Mouse (Mus musculus) gastrocnemius, postnatal 14 days (tissue): ENCODE measurements around the gene Hfe. TPM values are rescaled to one million over a fixed set of nuclear protein-coding genes. Genes with fewer than 3 reads are reported as not detected.
A peak's percentile ranks its signal among the peaks of the same experiment; 100 is the strongest.

ENCODE experiments used
- DNase-seq: peaks from one replicate; pipeline ENCODE4 v3.0.0; 2021; ENCODE audit warnings: mixed read lengths
- intact Hi-C: fragments of 180-260 bp; cut with DNase I; formaldehyde crosslinking; loops from one replicate; pipeline ENCODE4 v1.15.1; 2025; ENCODE audit warnings: low total_unique reads
- total RNA-seq, 2 experiments: library from RNA; stranded (reverse); gene quantifications; 2 replicates each; pipeline ENCODE4 v1.2.3; 2021

The Hfe gene
- total RNA-seq, 2 experiments from 2014 or later, result 15.3 to 17.6 TPM

GRCm38 (mm10) chr13:23745381-23746161 is 34.9 kb upstream of the Hfe start, which contains the start of gene Hist1h3c:
Hist1h3c (minus strand) TSS chr13:23745602.
- intact Hi-C loops, result no loop called here
- DNase-seq, result peak; percentile 71

- no peak for DNase-seq
- intact Hi-C loops, result no loop called here
Measured at GRCm38 (mm10) chr13:23744421-23745380, 34.0 kb upstream of the Hfe start.

- no peak for DNase-seq
- intact Hi-C loops, result no loop called here
Measured at GRCm38 (mm10) chr13:23743963-23744362, 33.3 kb upstream of the Hfe start.

GRCm38 (mm10) chr13:23743215-23743614 is 32.6 kb upstream of the Hfe start:
- intact Hi-C loops, result no loop called here
- no peak for DNase-seq

GRCm38 (mm10) chr13:23742007-23742406 is 31.4 kb upstream of the Hfe start:
- no peak for DNase-seq
- intact Hi-C loops, result no loop called here

GRCm38 (mm10) chr13:23740910-23741309 is 30.3 kb upstream of the Hfe start:
- intact Hi-C loops, result no loop called here
- DNase-seq, result no peak

- DNase-seq, result no peak
- intact Hi-C loops, result no loop called here
Measured at GRCm38 (mm10) chr13:23740256-23740840, 29.7 kb upstream of the Hfe start.

GRCm38 (mm10) chr13:23739922-23740252 is 29.2 kb upstream of the Hfe start:
- intact Hi-C loops, result no loop called here
- no peak for DNase-seq

GRCm38 (mm10) chr13:23739069-23739921 is 28.6 kb upstream of the Hfe start:
- peak; percentile 91 for DNase-seq
- intact Hi-C loops, result no loop called here

GRCm38 (mm10) chr13:23738677-23739068 is 28.0 kb upstream of the Hfe start, which contains the start of gene Hist1h1c:
Hist1h1c (plus strand) TSS chr13:23738808.
- DNase-seq, result peak; percentile 86
- intact Hi-C loops, result no loop called here

- intact Hi-C loops, result no loop called here
- DNase-seq, result no peak
Measured at GRCm38 (mm10) chr13:23738041-23738440, 27.4 kb upstream of the Hfe start.

- DNase-seq, result no peak
- intact Hi-C loops, result no loop called here
Measured at GRCm38 (mm10) chr13:23737091-23737490, 26.4 kb upstream of the Hfe start.

GRCm38 (mm10) chr13:23732156-23732804 is 21.6 kb upstream of the Hfe start:
- no peak for DNase-seq
- intact Hi-C loops, result loop anchor here (2.0 kb wide), 1 partner anchor 31 kb away; no protein-coding TSS in a partner anchor

GRCm38 (mm10) chr13:23730479-23730878 is 19.8 kb upstream of the Hfe start:
- intact Hi-C loops, result no loop called here
- DNase-seq, result no peak

GRCm38 (mm10) chr13:23729706-23730105 is 19.1 kb upstream of the Hfe start:
- intact Hi-C loops, result no loop called here

GRCm38 (mm10) chr13:23729192-23729525 is 18.5 kb upstream of the Hfe start:
- intact Hi-C loops, result no loop called here

More at GRCm38 (mm10) chr13:23729706-23730105, 19.1 kb upstream of the Hfe start:
- no peak for DNase-seq

GRCm38 (mm10) chr13:23728472-23729191 is 18.0 kb upstream of the Hfe start:
- intact Hi-C loops, result no loop called here
- DNase-seq, result no peak

More at GRCm38 (mm10) chr13:23729192-23729525, 18.5 kb upstream of the Hfe start:
- DNase-seq, result no peak

- intact Hi-C loops, result no loop called here
- DNase-seq, result no peak
Measured at GRCm38 (mm10) chr13:23725213-23725612, 14.6 kb upstream of the Hfe start.
